Mouse (Mus musculus) left cerebral cortex, adult 9 months (tissue): ENCODE measurements around the gene Pla2g6.

Experiments
- DNase-seq, 2 experiments: peaks; one replicate each; pipeline ENCODE4 v3.0.0; 2022; ENCODE audit warnings: low spot score in 2 of 2

Gene Pla2g6

DNA sequence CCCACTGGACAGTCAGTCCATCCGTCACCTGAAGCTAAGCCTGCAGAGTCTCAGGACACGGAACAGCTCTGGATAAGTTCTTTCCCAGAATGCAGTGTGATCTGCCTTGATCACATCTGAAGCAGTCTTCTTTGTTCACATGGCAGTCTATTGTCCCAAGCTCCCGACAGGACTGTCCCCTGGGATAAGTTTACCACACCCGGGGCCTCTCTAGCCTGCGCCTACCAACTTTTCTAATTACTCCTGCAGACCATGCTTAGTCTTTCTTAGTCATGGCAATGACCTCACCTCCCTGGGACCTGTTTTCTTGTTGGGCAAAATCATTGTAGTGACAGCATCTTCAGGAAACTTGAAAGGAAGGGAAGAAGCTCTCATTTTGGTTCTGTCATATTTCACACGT lies 90.2 kb downstream of the Pla2g6 start:
- DNase-seq, result no peak
